Mouse (Mus musculus) thymus, adult 18-20 months (tissue): ENCODE results near the gene Sptbn2.
A peak's percentile ranks its signal among the peaks of the same experiment; 100 is the strongest.
"Not testable (repeated sequence)": the region's sequence is repeated elsewhere in the genome, so short reads cannot be mapped to it uniquely, and the experiment has no call there.

Experiments used
- DNase-seq, 2 experiments: peaks; one replicate each; pipeline ENCODE4 v3.0.0; 2022; ENCODE audit warnings: mixed read lengths in 2 of 2

Sptbn2 gene

GRCm38 (mm10) chr19:4733052-4733451, 22.1 kb downstream of the Sptbn2 start:
- DNase-seq, result no peak

- no peak for DNase-seq
These were observed 26.9 kb downstream of the Sptbn2 start for GRCm38 (mm10) chr19:4737866-4738265.

- no peak for DNase-seq
These were observed 28.1 kb downstream of the Sptbn2 start for GRCm38 (mm10) chr19:4739053-4739452.

- no peak for DNase-seq
These were observed 28.8 kb downstream of the Sptbn2 start for GRCm38 (mm10) chr19:4739762-4740161.

GRCm38 (mm10) chr19:4741482-4741881, 30.5 kb downstream of the Sptbn2 start:
- DNase-seq, result no peak

- DNase-seq, result no peak
These were observed 31.3 kb downstream of the Sptbn2 start for GRCm38 (mm10) chr19:4742229-4742628.

GRCm38 (mm10) chr19:4743524-4743923, 32.6 kb downstream of the Sptbn2 start:
- no peak for DNase-seq

- DNase-seq, result no peak
These were observed 33.1 kb downstream of the Sptbn2 start for GRCm38 (mm10) chr19:4744026-4744425.

- DNase-seq, result no peak
These were observed 34.1 kb downstream of the Sptbn2 start for GRCm38 (mm10) chr19:4745057-4745456.

- no peak for DNase-seq
These were observed 34.7 kb downstream of the Sptbn2 start for GRCm38 (mm10) chr19:4745681-4746080.

- no peak for DNase-seq
These were observed 35.6 kb downstream of the Sptbn2 start for GRCm38 (mm10) chr19:4746611-4747010.

- no peak for DNase-seq
These were observed 36.8 kb downstream of the Sptbn2 start for GRCm38 (mm10) chr19:4747631-4748312.

- no peak for DNase-seq
These were observed 37.5 kb downstream of the Sptbn2 start for GRCm38 (mm10) chr19:4748493-4748892.

- DNase-seq, result no peak
These were observed 39.0 kb downstream of the Sptbn2 start for GRCm38 (mm10) chr19:4749975-4750374.

GRCm38 (mm10) chr19:4755565-4756192, 44.7 kb downstream of the Sptbn2 start:
- peak; percentile 80 to 85 for DNase-seq

GRCm38 (mm10) chr19:4756193-4756911, 45.4 kb downstream of the Sptbn2 start, which contains the start of gene Rbm4b:
Gene Rbm4b, plus strand, starts transcription at chr19:4756497.
- DNase-seq, result peak; percentile 96

GRCm38 (mm10) chr19:4756921-4757320, 46.0 kb downstream of the Sptbn2 start:
- no peak for DNase-seq

GRCm38 (mm10) chr19:4760544-4760943, 49.6 kb downstream of the Sptbn2 start:
- not testable (repeated sequence) for DNase-seq

GRCm38 (mm10) chr19:4762876-4763275, 51.9 kb downstream of the Sptbn2 start:
- no peak for DNase-seq

GRCm38 (mm10) chr19:4767507-4768148, 56.7 kb downstream of the Sptbn2 start:
- DNase-seq, result no peak

- no peak for DNase-seq
These were observed 61.8 kb downstream of the Sptbn2 start for GRCm38 (mm10) chr19:4772785-4773184.

GRCm38 (mm10) chr19:4782891-4783290, 71.9 kb downstream of the Sptbn2 start:
- no peak for DNase-seq

GRCm38 (mm10) chr19:4785206-4785605, 74.2 kb downstream of the Sptbn2 start:
- DNase-seq, result no peak
